Mouse (Mus musculus) layer of hippocampus, adult 8-10 months (tissue): ENCODE measurements around the gene Osbpl7. TPM values are rescaled to one million over a fixed set of nuclear protein-coding genes. Genes with fewer than 3 reads are reported as not detected.

Experiments used
- DNase-seq, 2 experiments: peaks; one replicate each; pipeline ENCODE4 v3.0.0; 2022; ENCODE audit warnings: low spot score in 2 of 2
- total RNA-seq, 4 experiments: library from RNA; stranded (reverse); gene quantifications; 2 replicates each; pipeline ENCODE4 v1.2.4; 2022

Gene Osbpl7
- total RNA-seq = 10 to 100 TPM; 18.6 to 21.7 (median 20.6) TPM

DNA sequence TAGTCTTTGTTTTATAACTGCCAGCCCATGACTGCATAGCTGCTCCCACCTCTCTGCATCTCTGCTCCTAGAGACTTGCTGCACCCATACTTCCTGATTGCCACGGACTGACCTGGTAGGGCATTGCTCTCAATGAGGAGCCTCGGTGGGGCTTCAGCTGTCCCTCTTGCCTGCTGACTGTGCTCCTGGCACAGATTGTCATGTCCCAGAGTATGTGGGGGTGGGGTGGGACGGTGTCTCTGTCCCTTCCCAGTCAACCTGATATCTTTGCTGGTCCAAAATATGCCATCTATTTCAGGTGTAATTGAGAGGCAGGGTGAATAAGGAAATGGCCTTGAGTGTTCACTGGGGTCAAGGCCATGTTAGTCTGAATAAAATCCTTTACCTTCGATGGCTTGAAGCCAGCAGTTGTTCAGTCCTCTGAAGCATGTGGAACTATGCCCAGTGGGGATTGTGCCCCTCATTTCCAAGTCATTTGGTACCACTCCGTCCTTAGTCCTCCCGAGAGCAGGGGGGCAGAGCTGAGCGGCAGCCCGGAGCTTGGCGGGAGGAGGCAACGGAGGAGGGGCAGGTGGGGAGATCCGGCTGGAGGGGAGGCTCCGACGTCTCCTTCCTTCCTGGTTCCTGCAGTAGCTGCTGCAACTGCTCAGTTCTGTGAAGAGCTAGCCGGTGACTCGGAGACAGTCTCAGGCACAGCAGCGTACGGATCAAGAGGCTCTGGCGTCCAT, at the start of gene Osbpl7:
TSS of gene Osbpl7 (plus strand) at position 413 of the 728 bp plus-strand sequence.
- peak; percentile 70 to 73 for DNase-seq

DNA sequence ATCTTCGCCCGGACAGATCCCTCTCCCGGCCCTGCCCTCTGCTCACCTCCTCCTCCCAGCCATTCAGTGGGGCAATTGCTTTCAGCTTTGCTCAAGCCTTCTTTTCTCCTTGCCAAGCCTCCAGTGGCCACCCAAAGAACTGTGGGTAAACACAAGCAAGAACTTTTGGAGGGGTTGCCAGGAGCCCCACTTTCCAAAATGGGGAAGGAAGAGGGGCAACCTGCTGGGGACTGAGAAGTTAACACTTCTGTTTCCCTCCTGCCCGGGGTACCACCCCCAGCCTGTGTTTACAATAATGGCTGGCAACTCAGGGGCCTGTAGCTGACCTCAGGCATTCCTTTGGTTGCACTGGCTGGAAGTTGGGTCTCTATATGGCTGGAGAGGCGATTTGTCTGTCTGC, 47.3 kb upstream of the Osbpl7 start:
- DNase-seq = no peak

DNA sequence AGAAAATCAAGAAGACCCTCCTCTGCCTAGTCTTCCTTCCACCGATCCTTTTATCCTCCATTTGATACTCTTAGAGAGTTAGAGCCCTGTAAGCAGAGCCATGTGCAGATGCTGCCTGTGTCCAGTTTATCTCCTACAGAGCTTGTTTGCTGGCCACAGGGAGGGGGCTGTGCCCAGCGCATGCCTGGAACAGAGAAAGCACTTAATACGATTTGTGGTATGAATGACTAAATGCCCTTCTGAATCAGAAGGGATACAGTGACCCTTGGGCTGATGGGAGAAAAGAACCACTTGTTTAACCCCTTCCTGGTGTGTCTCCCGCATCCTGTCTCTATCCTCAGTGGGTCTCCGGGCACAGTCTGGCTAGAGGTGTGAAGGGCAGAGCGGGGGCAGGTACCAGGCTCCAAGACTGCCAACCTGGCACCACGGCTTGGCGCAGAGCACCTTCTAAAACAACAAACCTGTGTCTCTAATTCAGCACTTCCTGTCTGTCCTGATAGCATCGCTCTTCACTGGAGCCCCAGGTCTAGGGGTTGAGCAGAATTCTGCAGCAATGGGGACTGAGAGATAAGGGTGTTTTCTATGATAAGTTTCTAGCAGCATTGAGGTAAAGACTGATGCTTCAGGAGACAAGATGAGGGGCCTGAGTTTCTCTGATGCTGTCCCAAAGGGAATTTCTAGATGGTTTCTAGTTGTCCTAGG, 43.2 kb upstream of the Osbpl7 start:
- no peak for DNase-seq

DNA sequence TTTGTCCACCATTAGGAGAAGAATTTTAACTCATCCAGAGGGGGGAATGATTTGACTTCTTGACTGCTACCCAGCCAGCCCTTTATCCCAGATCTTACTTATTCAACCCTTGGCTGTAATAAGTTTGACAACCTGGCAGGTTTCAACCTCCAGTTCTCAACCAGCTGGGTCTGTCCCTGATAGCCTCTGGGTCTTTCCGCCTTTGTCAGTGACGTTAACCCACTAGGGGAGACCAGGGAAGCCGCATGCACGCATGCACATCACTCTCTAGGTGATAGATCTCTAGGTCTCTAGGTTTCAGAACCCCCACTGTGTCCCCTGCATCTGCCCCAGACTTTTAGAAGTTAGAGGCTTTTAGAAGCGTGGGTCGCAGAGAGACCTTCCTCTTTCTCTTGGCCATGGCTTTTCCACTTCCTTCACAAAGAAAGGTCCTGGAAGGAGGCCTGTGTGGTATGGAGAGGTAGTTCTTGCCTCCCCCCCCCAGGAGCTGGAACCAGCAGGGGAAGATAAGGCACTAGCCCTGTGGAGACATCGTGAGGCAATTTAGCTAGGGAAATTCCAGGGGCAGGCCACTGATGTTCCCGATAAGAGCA, 41.1 kb upstream of the Osbpl7 start:
- no peak for DNase-seq

DNA sequence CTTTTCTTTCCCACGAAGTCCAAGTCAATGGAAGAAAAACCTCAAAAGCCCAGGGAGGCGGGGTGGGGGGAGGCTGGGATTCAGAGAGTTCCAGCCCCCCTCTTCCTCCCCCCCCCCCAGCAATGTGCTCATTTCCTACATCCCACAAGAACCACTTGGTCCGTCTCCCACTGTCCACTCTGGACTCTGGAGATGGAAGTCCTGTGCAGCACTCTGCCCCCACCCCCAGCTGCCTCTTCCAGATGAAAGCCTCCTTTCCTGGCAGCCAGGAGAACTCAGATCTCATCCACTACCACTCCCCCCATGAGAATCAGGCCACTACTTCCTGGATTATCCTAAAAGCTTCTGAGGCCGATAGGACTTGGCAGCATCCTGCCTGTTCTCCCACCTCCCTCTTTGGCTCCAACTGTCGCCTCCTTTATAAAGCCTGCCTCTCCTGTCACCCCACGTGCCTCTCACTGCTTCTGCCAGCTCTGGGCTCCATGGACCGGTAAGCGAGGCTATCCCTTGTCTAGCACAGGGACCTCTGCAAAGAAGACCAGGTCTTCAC, 37.2 kb upstream of the Osbpl7 start, which contains the start of gene Sp6:
TSS of gene Sp6 (plus strand) at position 274 of the 550 bp plus-strand sequence.
- DNase-seq = no peak

DNA sequence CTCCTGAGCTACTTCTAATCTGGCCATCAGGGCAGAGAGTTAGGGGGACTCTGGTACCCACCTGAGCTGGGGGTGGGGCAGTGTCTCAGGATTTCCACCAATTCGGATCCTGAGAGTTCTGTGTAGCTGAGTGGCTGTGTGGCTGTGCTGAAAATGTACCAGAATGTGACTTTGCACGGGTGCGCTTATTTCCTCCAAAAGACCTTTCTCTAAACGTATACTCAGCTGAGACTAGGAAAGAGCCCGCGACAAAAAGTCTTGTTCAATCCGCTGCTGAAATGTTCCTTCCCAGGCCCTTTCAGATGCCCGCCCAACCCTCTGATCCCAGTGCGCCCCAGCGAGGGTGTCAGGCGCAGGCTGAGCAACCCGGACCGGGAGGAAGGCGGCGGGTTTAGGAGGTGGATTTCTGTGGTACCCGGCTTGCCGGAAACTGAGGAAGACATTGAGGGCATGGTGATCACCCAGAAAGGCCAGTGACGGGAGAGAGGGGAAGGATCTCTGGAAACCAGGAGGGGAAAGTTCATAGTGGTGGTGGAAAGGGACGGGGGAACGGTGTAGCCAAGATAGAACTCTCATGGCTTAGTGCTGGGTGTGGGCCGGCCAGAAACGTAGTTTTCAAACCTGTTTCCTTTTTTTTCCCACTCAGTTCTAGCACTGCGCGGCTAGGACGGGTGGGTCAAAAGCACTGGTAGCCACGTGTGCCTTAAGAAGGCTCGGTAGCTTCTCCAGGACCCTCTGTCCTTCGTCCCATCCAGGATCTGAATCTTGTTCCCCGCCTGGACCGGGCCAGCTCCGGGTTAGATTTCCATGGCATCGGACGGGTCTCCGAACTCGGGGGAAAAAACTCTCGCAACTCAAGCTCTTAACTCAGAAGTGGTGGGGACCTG, 32.5 kb upstream of the Osbpl7 start:
- DNase-seq = no peak

DNA sequence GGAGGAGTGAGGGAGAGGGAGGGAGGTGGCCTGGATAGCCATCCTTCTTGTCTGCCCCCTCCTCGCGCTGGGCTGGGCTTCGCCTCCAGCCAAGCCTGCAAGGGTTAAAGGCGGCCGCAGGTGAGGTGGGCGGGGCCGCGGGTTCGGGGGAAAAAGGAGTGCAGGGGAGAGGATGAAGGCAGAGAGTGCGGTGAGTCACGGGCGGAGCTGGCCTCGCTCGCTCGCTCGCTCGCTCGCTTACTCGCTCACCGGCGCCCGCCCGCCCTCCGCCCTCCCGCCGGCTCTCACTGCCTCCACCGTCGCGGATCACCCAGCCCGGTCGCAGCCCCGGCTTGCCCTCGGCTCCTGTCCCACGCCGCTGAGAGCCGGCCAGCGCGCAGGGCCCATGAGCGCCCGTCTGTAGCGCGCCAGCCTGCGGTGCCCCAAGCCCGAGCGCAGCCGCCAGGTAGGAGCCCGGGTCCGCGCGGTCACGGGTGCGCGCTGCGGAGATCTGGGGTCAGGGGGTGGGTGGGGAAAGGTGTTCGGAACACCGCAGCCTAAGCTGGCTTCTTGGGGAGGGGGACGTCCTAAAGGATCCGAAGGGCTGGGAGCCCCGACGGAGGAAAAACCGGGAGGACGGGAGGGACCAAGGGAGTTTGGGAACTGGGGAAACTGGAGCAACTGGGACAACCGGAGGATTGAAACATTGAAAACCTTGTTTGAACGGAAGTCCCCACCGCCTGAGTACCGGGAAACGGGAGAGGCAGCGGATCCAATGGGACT, 31.7 kb upstream of the Osbpl7 start:
- DNase-seq = no peak

DNA sequence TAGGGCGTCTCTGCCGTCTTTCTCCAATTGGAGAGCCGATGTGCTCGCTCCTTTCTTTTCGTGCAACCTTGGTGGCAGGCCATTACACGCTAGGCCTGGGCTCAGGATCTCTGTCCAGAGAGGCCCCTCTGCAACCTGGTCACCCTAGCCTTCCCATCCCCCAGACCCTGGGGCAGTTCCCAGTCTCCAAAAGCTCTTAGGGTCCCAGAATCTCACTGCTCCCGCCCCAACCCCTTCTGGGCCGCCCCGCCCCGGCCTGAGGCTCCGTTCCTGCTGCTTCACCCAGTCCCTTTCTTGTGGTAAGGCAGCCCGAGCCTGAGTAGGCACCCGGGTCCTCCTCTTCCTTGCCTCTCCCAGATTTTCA, 31.1 kb upstream of the Osbpl7 start:
- DNase-seq = no peak

DNA sequence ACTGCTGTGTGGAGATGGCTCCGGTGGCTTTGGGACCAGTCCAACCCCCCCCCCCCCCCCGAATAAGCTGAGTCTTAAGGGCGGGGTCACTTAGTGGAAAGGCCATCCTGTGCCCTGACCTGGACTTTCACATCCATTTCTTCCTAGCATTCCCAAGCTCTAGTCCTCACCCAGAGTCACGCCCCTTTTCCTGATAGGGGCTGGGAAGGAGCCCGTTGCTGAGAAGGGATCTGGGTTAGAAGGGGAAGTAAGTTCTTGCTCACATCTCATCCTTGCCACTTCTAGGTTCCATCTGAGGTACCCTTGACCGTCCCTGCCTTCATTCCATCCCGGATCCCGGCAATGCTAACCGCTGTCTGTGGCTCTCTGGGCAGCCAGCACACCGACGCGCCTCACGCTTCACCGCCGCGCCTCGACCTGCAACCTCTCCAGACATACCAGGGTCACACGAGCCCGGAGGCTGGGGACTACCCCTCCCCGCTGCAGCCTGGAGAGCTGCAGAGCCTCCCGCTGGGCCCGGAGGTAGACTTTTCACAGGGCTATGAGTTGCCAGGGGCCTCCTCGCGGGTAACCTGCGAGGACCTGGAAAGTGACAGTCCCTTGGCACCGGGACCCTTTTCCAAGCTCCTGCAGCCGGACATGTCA, 29.2 kb upstream of the Osbpl7 start:
- no peak for DNase-seq

DNA sequence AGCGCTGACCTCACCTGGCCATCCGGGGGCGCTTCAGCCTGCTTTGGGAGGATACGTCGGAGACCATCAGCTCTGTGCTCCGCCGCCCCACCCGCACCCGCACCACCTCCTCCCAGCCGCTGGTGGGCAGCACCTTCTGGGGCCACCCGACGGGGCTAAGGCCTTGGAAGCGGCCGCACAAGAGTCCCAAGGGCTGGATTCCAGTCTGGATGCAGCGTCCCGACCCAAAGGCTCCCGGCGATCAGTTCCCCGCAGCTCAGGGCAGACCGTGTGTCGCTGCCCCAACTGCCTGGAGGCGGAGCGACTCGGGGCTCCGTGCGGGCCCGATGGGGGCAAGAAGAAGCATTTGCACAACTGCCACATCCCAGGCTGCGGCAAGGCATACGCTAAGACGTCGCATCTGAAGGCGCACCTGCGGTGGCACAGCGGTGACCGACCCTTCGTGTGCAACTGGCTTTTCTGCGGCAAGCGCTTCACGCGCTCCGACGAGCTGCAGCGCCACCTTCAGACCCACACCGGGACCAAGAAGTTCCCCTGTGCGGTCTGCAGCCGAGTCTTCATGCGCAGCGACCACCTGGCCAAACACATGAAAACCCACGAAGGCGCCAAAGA, 28.4 kb upstream of the Osbpl7 start:
- DNase-seq = peak in 1 of 2 experiments; percentile 53

DNA sequence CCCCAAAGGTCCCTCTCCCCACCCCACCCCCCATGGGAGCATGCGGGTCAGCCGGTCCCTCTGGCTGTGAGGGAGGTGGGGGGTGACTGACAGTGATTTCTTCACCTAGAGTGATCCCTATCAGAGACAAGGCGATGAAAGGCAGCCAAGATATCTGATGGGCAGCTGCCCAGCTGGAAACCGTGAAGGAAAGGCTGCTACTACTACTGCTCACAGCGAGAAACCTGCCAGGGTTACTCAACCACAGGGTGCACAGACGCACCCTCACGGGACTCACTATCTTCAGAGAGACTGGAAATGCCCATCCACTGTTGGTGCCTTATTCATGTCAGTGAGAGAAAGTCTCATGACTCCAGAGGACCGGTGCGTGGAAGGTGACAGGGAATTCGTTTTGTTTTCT, 25.5 kb upstream of the Osbpl7 start:
- no peak for DNase-seq

DNA sequence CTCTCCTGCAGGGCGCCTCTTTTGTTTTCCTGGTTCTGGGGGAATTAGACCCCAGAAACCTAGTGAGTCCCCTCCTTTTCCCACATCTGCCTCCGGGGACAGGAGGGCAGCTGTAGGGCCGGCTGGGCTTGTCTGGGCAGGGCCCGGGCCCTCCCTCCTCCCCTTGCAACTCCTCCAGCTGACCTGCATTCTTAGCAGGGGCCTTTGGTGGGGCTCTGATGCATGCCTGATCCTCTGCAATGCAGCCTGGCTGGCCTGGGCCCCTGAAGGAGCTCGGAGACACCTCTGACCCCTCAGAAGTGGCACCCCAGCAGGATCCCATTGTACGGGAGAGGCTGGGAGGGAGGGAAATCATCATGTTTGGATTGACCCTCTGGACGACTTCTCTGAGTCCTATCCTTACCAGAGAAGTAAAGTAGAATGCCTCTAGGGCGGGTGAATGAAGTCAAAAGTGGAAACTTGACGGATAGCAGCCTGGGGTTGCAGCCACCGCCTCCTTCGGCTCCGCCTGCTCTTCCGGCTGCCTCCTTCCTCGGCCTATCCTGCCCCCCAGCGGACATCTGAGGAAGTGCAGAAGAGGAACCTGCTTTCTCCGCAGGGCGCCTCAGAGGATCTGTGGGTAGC, 24.6 kb upstream of the Osbpl7 start:
- peak; percentile 61 to 83 for DNase-seq

DNA sequence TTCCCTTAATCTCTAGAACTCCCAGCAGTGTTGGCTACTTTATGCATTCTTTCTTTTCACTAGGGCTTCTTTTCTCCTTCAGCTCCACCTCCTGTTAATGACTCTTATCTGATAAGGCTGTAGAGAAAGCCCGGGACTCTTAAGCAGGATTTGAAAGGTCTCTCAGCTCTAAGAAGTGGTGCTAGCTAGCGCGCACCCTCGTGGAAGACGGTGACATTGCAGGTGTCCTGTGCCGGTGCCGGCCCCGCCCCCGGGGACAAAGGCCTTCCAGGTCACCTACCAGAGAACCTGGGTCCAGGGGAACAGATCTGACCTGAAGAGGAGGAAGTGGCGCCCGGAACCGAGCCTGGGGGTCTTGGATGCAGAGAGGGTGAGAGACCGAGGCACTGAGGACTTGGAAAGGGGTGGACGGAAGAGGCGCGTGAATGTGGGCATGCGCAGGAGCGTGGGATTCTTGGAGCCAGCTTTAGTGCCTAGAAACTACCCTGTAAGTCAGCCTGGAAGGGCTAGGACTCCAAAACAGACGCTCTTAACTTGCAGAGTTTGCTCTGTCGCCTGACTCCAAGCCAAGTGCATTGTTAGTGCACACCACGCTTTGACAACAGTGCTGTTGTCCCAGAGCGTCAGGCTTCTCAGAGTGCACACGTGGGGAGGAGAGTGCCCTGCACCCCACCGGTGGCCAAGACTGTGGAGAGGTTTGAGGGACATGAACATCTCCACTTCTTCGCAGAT, 20.6 kb upstream of the Osbpl7 start, which contains the start of gene Scrn2:
TSS of gene Scrn2 (plus strand) at position 253 of the 732 bp plus-strand sequence.
- DNase-seq = peak in 1 of 2 experiments; percentile 76

DNA sequence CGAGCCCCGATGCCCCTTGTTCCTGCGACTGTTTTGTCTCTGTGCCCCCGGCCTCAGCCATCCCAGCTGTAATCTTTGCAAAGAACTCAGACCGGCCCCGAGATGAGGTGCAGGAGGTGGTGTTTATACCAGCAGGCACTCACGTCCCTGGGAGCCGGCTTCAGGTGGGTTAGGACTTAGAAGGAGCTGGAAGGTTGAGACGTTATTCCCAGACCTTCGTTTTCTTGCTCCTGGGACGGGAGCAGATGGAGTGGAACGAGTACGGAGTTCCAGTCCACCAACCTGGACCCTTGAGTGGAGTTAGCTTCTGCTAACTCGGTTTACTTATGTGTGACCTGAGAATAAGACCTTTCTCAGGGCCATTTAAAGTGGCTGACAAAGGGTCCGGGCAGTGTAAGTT, 20.0 kb upstream of the Osbpl7 start:
- no peak for DNase-seq

DNA sequence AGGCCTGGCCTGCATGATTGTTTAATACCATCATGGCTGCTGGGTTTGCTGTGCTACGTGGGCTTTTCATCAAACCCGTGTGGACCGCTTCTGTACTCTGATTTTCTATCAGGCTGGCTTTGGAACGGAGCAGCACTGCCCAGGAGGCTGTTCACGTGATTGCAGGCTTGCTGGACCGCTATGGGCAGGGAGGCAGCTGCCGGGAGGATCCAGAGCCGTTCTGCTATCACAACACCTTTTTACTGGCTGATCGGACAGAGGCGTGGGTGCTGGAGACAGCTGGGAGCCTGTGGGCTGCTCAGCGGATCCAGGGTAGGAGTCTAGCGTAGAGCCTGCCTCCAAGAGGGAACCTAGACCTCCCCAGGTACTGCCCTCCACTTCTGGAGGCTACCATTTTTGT, 18.5 kb upstream of the Osbpl7 start:
- DNase-seq = no peak

DNA sequence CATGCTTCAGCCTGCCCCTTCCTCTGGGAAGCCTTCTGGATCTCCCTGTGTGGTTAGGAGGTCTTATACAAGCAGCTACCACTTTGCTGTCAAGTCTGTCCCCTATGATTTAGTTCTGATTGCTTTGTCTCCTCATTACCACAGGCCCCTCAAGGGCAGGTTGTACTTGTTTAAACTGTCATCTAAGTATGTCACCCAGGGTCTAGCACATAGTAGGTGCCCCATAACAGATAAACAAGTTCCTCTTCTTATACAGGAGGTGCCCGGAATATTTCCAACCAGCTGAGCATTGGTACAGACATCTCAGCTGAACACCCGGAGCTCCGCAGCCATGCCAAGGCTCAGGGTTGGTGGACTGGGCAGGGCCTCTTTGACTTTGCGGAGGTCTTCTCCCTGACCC, 17.9 kb upstream of the Osbpl7 start:
- DNase-seq = no peak

DNA sequence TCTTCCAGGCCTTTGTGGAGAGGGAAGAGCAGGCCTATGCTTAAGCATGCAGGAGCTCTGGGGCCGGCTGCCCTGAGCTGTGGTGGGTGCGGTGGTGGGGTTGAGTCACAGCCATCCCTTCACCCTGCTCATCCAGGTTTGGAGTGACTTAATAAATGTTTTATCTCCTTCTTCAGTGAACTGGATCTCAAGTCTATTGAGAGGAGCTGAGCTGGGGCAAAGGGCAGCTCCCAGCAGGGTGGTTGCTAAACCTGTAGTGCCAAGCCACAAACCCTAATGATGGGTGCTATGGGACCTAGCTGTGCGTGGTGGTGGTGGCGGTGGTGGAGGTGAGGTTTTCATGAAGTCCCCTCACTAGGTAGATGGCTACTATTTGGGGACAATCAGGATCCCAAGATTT, 16.6 kb upstream of the Osbpl7 start:
- no peak for DNase-seq

DNA sequence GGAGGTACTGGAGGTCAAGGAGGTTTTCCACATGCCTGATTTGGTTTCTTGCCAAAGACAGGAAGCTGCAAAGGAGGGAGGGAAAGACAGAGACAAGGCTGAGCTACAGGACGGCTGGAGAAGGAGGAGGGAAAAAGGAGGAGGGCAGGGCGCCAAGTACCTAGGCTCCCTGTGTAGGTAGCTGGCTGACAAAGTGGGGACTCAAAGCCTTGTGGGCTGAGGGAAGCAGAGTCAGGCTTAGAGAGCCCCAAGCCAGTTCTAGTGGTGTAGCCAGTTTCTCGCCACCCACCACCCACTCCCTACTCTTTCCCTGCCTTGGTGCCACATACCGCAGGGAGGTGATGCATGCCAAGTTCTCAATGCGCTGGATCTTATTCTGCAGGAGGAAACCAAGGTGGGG, 14.3 kb upstream of the Osbpl7 start:
- no peak for DNase-seq
